Mouse (Mus musculus) frontal cortex, postnatal 10 days (tissue): ENCODE measurements around the gene Slc35d3.
A peak's percentile ranks its signal among the peaks of the same experiment; 100 is the strongest.

Source experiments
- DNase-seq, 2 experiments: peaks; one replicate each; pipeline ENCODE4 v3.0.0; 2022; ENCODE audit warnings: low spot score in 2 of 2, mixed read lengths in 1 of 2

Slc35d3 gene

DNA sequence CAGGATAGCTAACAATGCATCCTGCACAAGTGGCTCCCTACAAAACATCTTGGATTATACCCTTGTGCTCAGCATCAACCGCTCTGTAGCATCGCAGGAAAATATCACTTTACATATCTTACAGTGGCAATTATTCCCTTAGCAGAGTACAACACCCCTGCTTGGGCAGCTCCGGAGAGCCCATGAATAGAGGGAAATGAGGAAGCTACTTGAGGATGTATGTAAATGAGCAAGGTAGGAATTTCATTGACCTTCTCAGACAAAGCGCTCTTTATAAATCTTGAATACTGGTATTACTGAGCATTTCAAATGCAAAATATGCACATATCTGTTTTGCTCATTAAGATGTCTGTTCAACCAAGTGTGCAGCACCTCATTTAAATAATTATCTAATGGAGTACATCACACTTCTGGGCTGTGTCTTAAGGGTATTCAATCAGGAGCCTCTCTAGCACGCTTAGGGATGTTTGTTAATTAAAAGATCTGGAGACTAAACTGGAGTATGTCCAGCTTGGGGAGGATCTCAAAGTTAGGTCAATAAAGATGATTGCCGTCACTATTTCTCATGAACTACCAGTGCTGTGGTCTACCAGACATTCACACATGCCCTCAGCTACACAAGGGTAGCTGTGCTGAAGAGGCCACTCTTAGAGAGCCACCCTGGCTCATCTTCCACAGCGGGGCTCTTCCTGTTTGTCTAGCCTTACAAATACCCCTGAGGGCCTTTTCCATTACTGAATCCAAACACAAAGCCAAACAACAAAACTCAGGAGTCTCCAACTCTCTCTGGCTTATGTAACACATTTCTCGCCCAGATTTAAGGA is 15.2 kb downstream of the Slc35d3 start:
- no peak for DNase-seq

DNA sequence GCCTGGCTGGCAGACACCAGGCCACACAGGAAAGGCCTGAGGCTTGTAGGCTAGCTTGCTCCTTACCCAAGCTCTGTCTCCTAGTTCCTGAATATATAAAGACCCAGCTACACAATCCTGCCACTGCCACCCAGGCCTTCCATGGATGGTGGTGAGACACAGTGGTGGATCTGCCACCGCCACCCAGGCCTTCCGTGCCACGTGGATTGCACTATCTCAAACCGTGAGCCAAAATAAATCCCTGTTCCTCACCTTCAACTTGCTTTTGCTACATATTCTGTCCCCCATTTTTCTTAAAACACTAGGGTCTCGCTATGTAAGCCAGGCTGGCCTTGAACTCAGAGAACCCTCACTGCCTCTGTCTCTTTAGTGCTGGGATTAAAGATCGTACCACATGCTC is 17.0 kb downstream of the Slc35d3 start:
- DNase-seq = no peak

DNA sequence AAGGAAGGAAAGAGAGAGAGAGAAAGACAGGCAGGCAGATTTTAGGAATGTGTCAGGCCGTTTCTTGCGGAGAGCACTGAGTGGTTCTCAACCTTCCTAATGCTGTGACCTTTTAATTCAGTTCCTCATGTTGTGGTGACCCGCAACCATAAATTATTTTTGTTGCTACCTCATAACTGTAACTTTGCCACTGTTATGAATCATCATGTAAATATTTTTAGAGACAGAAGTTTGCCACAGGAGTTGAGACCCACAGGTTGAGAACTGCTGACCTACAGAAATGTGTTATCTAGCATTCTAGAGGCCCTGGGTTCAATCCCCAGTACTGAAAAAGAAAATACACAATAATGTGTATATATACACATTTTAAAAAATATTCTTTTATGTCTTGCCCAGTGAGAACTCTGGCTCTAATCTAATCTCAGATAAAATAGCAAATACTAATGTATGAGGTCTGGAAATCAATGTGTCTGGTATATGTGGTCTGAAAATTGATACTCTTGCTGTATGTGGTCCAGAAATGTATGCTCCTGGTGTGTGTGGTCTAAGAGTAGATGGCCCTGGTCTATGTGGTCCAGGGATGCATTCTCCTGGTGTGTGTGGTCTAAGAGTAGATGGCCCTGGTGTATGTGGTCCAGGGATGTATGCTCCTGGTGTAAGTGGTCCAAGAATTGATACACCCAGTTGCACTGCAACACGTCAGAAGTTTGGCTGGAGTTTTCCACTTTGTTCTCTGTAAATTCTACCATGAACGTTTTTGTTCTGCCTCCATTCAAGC is 20.0 kb downstream of the Slc35d3 start:
- DNase-seq = no peak

DNA sequence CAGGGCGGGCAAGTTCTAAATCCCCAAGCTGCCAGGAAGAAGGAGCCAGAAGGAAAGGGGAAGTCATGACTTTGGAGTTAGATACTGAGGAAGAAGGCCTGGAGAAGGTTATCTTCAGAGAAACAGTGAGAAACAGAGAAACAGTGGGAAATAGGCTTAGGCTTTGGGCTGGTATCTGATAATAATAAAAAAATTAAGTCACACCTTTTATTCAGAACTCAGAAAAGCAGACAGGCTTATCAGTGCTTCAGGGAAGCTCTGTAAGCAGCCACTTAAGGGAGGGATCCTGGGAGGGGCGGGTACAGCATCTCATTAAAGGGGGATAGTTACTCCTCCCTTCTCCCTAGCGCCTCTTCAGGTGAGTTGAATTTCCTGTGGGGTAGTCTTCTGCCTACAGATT is 30.3 kb downstream of the Slc35d3 start:
- DNase-seq = no peak

DNA sequence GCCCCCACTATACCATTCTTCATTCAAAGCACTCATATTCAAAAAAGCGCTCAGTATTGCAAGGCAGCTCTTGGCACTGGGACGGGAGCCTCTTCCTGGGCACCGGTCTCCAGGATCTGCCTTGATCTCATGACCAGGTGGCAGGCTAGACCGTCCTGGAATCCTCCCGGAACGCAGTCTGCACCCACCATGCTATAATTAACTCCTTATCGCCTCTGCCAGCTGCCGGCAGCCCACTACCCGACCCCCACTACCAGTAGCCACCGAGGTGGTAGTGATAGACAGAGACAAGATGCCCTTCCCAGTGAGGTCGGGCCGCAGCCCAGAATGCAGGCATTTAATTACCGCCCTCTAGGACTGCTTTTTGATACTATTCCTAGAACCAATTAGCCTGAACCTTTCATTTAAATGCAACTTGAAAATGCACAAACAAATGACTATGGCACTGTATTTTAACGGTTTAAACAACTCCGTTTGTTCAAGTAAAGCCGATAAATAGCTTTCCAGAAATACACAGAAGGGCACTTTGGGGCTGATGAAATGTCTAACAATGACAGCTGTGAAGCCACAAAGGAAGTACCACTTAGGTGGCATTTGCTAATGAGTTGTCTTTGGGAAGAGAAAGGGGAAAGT is 32.4 kb downstream of the Slc35d3 start:
- no peak for DNase-seq

GRCm38 (mm10) chr10:19815371-19815770 is 35.9 kb downstream of the Slc35d3 start:
- no peak for DNase-seq

- DNase-seq = peak in 1 of 2 experiments; percentile 12
Observed at GRCm38 (mm10) chr10:19811436-19812172, 39.7 kb downstream of the Slc35d3 start.

- no peak for DNase-seq
Observed at GRCm38 (mm10) chr10:19804763-19805162, 46.5 kb downstream of the Slc35d3 start.

DNA sequence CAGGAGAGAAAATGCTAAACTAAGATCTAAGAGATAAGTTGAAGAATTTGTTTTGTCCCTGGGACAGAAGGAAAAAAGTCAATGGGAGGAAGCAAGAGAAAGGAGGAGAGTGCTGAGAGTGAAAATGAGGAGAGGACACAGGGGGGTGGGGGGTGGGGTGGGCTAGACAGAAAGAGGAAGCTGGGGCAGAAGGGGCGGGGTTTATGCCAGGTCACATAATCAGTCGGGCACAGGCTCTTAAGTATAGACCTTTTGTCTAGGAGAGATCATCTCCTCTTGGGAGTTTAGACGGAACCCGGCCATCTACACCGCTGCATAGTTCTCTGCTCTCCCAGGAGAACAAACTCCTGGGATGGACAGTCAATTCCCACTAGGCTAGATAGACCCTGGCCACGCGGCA is 48.3 kb downstream of the Slc35d3 start:
- no peak for DNase-seq
